11 mouse cellular contexts compared by ENCODE assay signal in the genomic region with DNA sequence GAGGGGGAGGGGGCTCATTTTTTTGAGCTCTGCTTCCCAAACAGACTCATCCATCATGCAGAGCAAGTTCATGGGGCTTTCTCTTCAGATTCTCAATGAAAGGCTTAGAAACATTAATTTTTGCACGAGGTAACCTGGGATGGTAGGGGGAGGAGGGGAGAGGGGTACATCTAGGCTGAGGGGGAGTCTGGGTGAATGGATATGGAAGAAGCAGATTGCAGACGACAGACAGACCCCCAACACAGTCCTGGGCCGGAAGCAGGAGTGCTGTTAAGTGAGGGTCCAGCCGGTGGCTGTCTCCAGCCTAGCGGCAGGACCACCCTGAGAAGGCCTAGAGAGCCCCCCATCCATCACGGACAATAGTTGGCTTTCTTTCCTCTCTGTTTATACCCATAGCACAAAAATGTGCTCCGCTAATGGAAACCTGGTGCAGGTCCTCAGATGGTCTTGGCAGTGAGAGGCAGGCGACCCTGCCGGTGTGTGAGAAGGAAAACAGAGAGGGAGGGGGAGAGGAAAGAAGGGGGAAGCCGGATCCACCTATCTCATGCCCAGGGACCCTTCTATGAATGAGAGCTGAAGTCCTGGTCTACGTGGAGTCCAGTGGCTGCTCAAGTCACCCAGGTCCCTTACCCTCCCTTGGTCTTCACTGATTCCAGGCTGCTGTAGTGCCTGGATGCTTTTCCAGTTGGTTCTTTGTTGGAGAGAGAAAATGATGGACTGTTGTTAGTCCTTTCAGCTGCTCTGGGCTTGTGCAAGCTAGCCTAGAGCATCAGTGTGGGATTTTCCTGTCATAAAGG.
DNase-seq lines count a peak whose midpoint lies in the region; ATAC-seq lines count a peak whose summit lies in the region.
"Had no signal": no experiment of that assay in that cellular context is flagged by ENCODE, and none has a peak within 500 bp of the region (broad histone marks: within the 10 kb centered on the region; RNA-seq: fewer than 3 reads in every experiment).

No protein-coding gene starts in this region.

- DNase-seq in kidney, postnatal 4 days: no peak
- peak; percentile 77 for DNase-seq in embryonic facial prominence, embryonic 10.5 days (ENCODE audit: low spot score)
- no peak for DNase-seq in hindbrain, embryonic 14.5 days (ENCODE audit: low spot score)
- DNase-seq in cerebellum, adult 18-20 months: no peak
- no peak for DNase-seq in frontal cortex, postnatal 25 days (ENCODE audit: low spot score in 2 of 2)
- no peak for DNase-seq in left cerebral cortex, postnatal 25 days (ENCODE audit: low spot score in 2 of 2)
- DNase-seq: cerebellum, adult 11-12 months; right cerebral cortex, postnatal 25 days had no signal

- H3K36me3 ChIP-seq in kidney, embryonic 15.5 days: no peaks in the 10 kb centered on the region
- no peaks in the 10 kb centered on the region for H3K36me3 ChIP-seq in embryonic facial prominence, embryonic 10.5 days (replicated peaks)
- no peaks in the 10 kb centered on the region for H3K36me3 ChIP-seq in hindbrain, embryonic 14.5 days (replicated peaks; ENCODE audit: control insufficient read depth, insufficient read depth)
- no peaks in the 10 kb centered on the region for H3K36me3 ChIP-seq in midbrain, embryonic 15.5 days (replicated peaks)

- H3K4me3 ChIP-seq in kidney, embryonic 15.5 days (replicated peaks): peak overlapping the region; percentile 17; the same call in 1 of the 2 replicates
- peak overlapping the region; percentile 49 for H3K4me3 ChIP-seq in embryonic facial prominence, embryonic 10.5 days
- no peak overlapping the region for H3K4me3 ChIP-seq in hindbrain, embryonic 14.5 days (replicated peaks; ENCODE audit: low read length)
- no peak overlapping the region for H3K4me3 ChIP-seq in midbrain, embryonic 15.5 days

- intact Hi-C loops in left cerebral cortex, postnatal 25 days (cut with DNase I): no loop called here

- H3K9me3 ChIP-seq in kidney, embryonic 15.5 days (replicated peaks): no peaks in the 10 kb centered on the region
- no peaks in the 10 kb centered on the region for H3K9me3 ChIP-seq in embryonic facial prominence, embryonic 10.5 days
- H3K9me3 ChIP-seq in hindbrain, embryonic 14.5 days (ENCODE audit: control insufficient read depth, low read length): no peaks in the 10 kb centered on the region
- H3K9me3 ChIP-seq in midbrain, embryonic 15.5 days: no peaks in the 10 kb centered on the region

- ATAC-seq in kidney, embryonic 15.5 days (replicated peaks; ENCODE audit: low FRiP score): 0 out of 2 replicates have a peak, but pooled peaks have one; percentile 10
- ATAC-seq in hindbrain, embryonic 14.5 days (ENCODE audit: low FRiP score): peak; percentile 21; the same call in 1 of the 2 replicates
- 0 out of 2 replicates have a peak, but pooled peaks have one; percentile 37 for ATAC-seq in midbrain, embryonic 15.5 days (replicated peaks)
- ATAC-seq: activated CD4-positive, CD25-positive, alpha-beta regulatory T cell, adult 4 months had no signal

- H3K27me3 ChIP-seq in kidney, embryonic 15.5 days: no peaks in the 10 kb centered on the region
- H3K27me3 ChIP-seq in embryonic facial prominence, embryonic 10.5 days (replicated peaks; ENCODE audit: low read depth, poor library complexity, severe bottlenecking): no peaks in the 10 kb centered on the region; the same call in 1 of the 2 replicates
- H3K27me3 ChIP-seq in hindbrain, embryonic 14.5 days (ENCODE audit: control insufficient read depth, insufficient read depth, low read length): peaks cover 11% of the 10 kb centered on the region; the same call in 1 of the 2 replicates
- no peaks in the 10 kb centered on the region for H3K27me3 ChIP-seq in midbrain, embryonic 15.5 days (replicated peaks)

- H3K4me1 ChIP-seq in kidney, embryonic 15.5 days: peaks cover 49% of the 10 kb centered on the region
- H3K4me1 ChIP-seq in embryonic facial prominence, embryonic 10.5 days: peaks cover 66% of the 10 kb centered on the region
- H3K4me1 ChIP-seq in hindbrain, embryonic 14.5 days (replicated peaks; ENCODE audit: control insufficient read depth, insufficient read depth, low read length): peaks cover 17% of the 10 kb centered on the region
- peaks cover 6% of the 10 kb centered on the region for H3K4me1 ChIP-seq in midbrain, embryonic 15.5 days

- H3K9ac ChIP-seq in kidney, embryonic 15.5 days: no peak overlapping the region
- H3K9ac ChIP-seq in hindbrain, embryonic 14.5 days: peak overlapping the region; percentile 24; the same call in 1 of the 2 replicates
- no peak overlapping the region for H3K9ac ChIP-seq in midbrain, embryonic 15.5 days

- H3K4me2 ChIP-seq in kidney, embryonic 15.5 days: peak overlapping the region; percentile 52
- H3K4me2 ChIP-seq in hindbrain, embryonic 14.5 days (replicated peaks): no peak overlapping the region
- no peak overlapping the region for H3K4me2 ChIP-seq in midbrain, embryonic 15.5 days

- peak overlapping the region; percentile 90 for H3K27ac ChIP-seq in kidney, embryonic 15.5 days
- peak overlapping the region; percentile 94 for H3K27ac ChIP-seq in embryonic facial prominence, embryonic 10.5 days (replicated peaks)
- no peak overlapping the region for H3K27ac ChIP-seq in hindbrain, embryonic 14.5 days
- no peak overlapping the region for H3K27ac ChIP-seq in midbrain, embryonic 15.5 days

- 12% methylated on average over 11 of the region's 11 CpGs for WGBS in kidney, embryonic 15.5 days
- 5% methylated on average over 11 of the region's 11 CpGs for WGBS in embryonic facial prominence, embryonic 10.5 days
- 11% methylated on average over 11 of the region's 11 CpGs for WGBS in hindbrain, embryonic 14.5 days
- 15% methylated on average over 11 of the region's 11 CpGs for WGBS in midbrain, embryonic 15.5 days

Comparison
In these comparisons a context has a peak if more than half of its experiments do, and no peak if none do; other contexts are left out.
1. H3K27ac ChIP-seq: peak in kidney, embryonic 15.5 days (single experiment) and embryonic facial prominence, embryonic 10.5 days (single experiment); none in hindbrain, embryonic 14.5 days (single experiment) and midbrain, embryonic 15.5 days (single experiment).
2. H3K4me3 ChIP-seq: peak in kidney, embryonic 15.5 days (single experiment) and embryonic facial prominence, embryonic 10.5 days (single experiment); none in hindbrain, embryonic 14.5 days (single experiment) and midbrain, embryonic 15.5 days (single experiment).
3. Peak in every context shown above with its lines, with median percentiles within 50 percentile points of each other: ATAC-seq.